Mouse (Mus musculus) layer of hippocampus, adult 9-10 months (tissue): ENCODE results near the gene Dapp1.

Source experiments
- DNase-seq: peaks from one replicate; pipeline ENCODE4 v3.0.0; 2022; ENCODE audit warnings: low spot score

The Dapp1 gene

GRCm38 (mm10) chr3:137981382-137981750 lies at the start of gene Dapp1:
Gene Dapp1, minus strand, starts transcription at chr3:137981545.
- DNase-seq = no peak

DNA sequence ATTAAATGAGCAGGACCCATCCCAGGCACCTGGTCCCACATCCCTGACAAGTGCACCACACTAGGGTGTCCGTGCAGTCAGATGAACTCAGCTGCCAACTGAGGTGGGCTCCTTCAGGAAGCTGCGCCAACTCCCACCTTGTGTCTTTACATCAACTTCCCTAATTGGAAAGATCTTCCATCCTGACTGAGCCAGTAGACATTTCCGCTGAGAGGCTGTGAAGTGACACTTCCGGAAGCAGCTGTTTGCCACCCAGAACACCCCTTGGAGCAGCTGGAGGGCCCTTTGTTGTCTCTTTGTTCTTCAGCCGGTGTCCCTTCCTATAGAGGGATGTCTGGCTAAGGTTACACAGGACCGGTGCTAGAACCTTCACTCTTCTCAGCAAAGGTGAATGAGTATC lies 49.2 kb upstream of the Dapp1 start:
- no peak for DNase-seq

DNA sequence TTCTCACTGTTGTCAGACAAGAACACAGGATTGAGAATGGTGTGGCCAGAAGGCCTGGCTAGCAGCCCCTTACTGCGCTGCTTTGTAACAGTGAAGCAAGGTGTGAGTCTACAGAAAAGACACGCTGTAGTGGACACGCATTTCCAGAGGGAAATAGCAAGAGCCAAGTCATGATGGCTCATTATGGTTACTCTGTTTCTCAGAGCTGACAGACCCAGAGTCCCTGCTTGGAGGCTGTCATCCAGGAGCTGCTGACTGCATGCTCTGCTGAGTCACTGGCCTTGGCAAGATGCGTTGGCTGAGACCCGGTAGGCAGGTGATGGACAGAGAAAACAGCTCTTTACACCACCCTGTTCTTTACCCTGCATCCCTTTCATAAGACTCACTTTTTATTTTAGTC lies 48.0 kb upstream of the Dapp1 start:
- DNase-seq = no peak

GRCm38 (mm10) chr3:138027575-138028362 lies 46.4 kb upstream of the Dapp1 start:
- no peak for DNase-seq

GRCm38 (mm10) chr3:138026286-138026685 lies 44.9 kb upstream of the Dapp1 start:
- DNase-seq = peak; percentile 10

GRCm38 (mm10) chr3:138022651-138023050 lies 41.3 kb upstream of the Dapp1 start:
- no peak for DNase-seq

GRCm38 (mm10) chr3:138022003-138022402 lies 40.7 kb upstream of the Dapp1 start:
- no peak for DNase-seq

DNA sequence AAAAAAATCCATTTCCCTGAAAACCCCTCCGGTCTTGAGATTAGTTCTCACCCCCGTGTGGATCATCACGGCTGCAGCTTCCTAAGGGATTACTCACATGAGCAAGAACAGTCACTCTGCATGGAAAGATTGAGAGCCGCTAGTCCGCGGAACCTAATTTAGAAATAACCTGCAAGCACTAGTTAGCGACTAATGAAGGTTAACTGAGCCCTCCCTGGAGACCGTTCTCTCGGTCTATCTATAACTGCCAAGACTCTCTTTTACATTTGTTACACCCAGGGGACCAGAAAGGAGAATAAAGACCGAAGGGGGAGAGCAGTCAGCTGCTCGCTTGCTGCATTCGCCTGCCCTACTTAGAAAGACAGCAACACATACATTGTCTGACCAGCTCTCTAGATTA lies 35.5 kb upstream of the Dapp1 start:
- DNase-seq = no peak

GRCm38 (mm10) chr3:138014725-138015124 lies 33.4 kb upstream of the Dapp1 start:
- no peak for DNase-seq

- DNase-seq = no peak
Measured at GRCm38 (mm10) chr3:138012351-138012750, 31.0 kb upstream of the Dapp1 start.

- no peak for DNase-seq
Measured at GRCm38 (mm10) chr3:138008152-138008551, 26.8 kb upstream of the Dapp1 start.

GRCm38 (mm10) chr3:138006896-138007295 lies 25.6 kb upstream of the Dapp1 start:
- no peak for DNase-seq

- no peak for DNase-seq
Measured at GRCm38 (mm10) chr3:138003264-138003663, 21.9 kb upstream of the Dapp1 start.

DNA sequence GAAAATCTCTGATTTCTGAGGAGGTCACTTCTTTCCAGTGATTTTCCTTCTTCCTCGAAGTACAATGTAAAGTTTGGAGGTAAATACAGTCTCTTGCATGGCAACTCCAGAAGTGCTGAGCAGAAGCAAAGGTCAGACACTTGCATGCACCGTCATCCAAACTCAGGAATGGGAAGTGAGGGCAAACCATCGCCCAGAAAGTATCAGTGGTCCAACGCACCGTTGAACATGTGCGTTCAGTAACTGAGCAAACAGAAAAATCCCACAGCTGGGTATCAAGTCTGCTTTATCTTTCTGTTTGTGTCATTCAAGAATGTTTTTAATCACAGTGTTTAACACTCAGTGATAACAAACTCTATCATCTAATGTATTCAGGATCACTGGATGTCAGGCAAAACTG lies 21.2 kb upstream of the Dapp1 start:
- DNase-seq = no peak

DNA sequence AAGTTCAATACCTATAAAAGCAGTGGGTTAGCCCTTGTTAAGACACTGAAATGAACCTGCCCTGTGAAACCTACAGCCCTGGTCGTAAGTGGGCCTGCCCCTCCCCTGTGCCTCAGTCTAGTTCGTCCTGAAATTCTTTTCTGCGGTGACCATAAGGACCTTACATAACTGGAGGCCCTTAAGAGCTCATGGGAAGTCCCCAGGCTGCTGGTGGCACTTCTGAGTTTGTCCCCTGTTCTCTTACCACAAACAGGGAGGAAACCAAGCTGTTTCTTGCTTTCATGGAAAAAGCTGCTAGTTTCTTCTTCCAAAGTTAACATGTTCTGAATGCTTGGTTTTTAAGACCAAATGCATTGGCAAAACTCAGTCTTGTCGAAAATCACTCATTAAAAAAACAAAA lies 20.5 kb upstream of the Dapp1 start:
- DNase-seq = no peak

DNA sequence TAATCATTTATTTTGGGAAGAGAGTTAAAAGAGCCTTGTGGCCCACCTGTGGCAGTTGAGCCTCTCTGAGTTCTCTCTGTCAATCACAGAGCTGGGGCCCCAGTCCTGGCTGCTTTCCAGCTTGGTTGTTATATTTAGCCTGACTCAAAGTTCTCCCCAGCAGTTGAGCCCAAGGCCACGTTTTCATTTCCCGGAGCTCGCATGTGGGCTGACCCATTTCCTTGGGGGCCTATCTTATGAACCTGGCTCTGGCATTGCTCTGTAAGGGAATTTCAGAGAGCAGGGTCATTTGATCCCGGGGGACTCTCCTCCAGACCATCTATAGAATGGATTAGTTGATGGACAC lies 19.4 kb upstream of the Dapp1 start:
- no peak for DNase-seq

GRCm38 (mm10) chr3:138000062-138000723 lies 18.8 kb upstream of the Dapp1 start:
- no peak for DNase-seq

- no peak for DNase-seq
Measured at GRCm38 (mm10) chr3:137999224-137999790, 18.0 kb upstream of the Dapp1 start.

GRCm38 (mm10) chr3:137998491-137999223 lies 17.3 kb upstream of the Dapp1 start:
- no peak for DNase-seq

DNA sequence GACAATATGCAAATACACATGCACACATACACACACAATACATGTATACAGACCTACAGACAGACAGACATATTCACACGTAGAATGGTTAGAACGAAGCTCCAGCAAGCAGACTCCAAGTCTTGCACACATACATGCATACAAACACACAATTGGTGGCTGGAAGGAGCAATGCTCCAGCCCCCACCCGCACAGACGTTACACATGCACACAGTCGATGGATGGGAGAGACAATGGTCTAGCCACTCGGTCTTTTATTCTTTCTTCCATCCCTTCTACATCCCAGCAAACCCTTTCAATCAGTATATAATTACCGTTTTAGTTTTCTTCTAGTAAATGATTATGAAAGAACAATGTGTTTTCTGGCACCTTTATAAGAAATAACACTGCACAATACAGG lies 14.1 kb upstream of the Dapp1 start:
- DNase-seq = no peak

- DNase-seq = no peak
Measured at GRCm38 (mm10) chr3:137994196-137994595, 12.9 kb upstream of the Dapp1 start.

DNA sequence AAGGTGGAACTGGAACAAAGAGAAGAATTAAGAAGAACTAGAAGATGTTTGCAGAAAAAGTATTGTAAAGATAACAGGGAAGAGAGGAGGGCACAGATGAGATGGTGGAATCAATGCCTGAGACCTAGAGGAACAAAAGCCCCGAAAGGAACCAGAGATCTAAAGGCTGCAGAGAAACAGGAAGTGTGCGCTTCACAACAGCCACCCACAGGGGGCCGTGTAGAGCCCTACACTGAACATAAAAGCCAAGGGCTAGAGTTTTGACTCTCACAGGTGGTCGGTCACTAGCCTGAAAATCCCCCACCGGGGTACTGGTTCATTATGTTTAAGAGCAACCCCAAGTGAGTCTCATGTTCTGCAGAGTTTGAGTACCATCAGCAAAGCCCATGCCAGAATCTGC lies 11.0 kb upstream of the Dapp1 start:
- no peak for DNase-seq

GRCm38 (mm10) chr3:137991183-137991582 lies 9.8 kb upstream of the Dapp1 start:
- peak; percentile 88 for DNase-seq
